Mouse (Mus musculus) E14TG2a.4 (cell line): ENCODE measurements at regions not wholly inside any gene's neighbourhood (a gene's known extent, or its start where the extent isn't known, plus 50 kb on each side); places are given as distances from the start of the nearest gene placed in this dataset.

Source experiments
- CTCF ChIP-seq: conservative IDR thresholded peaks from 2 replicates; pipeline ENCODE4 v1.5.1; 2014; ENCODE audit warnings: low read length
- NANOG ChIP-seq: IDR thresholded peaks from 2 replicates; pipeline ENCODE4 v1.6.1; 2014; ENCODE audit warnings: borderline replicate concordance, low read length, mixed read lengths
- POU5F1 ChIP-seq: IDR thresholded peaks from 2 replicates; pipeline ENCODE4 v1.6.1; 2014; ENCODE audit warnings: low read length, borderline replicate concordance

GRCm38 (mm10) chr12:118703730-118704129 is 142.4 kb upstream of the Sp8 start:
- TF ChIP-seq CTCF (no peak), POU5F1 (no peak), NANOG (no peak)
